Mouse (Mus musculus) adrenal gland, adult 2 months (tissue): Measurements from ENCODE around the gene Ppp1r18. TPM values are rescaled to one million over a fixed set of nuclear protein-coding genes. Genes with fewer than 3 reads are reported as not detected.

ENCODE experiments used
- DNase-seq: peaks from one replicate; pipeline ENCODE4 v3.0.0; 2021
- polyA plus RNA-seq: library from polyadenylated mRNA; depleted of rRNA; stranded (reverse); fragments of >200 nt; gene quantifications from 2 replicates; pipeline ENCODE4 v1.2.3, GENCODE M21; 2012
- total RNA-seq, 2 experiments: library from RNA; stranded (reverse); gene quantifications; 2 replicates each; pipeline ENCODE4 v1.2.3; 2021

Ppp1r18 gene
- total and polyA plus RNA-seq, 3 experiments: 27.3 to 42.6 (median 37.3) TPM

DNA sequence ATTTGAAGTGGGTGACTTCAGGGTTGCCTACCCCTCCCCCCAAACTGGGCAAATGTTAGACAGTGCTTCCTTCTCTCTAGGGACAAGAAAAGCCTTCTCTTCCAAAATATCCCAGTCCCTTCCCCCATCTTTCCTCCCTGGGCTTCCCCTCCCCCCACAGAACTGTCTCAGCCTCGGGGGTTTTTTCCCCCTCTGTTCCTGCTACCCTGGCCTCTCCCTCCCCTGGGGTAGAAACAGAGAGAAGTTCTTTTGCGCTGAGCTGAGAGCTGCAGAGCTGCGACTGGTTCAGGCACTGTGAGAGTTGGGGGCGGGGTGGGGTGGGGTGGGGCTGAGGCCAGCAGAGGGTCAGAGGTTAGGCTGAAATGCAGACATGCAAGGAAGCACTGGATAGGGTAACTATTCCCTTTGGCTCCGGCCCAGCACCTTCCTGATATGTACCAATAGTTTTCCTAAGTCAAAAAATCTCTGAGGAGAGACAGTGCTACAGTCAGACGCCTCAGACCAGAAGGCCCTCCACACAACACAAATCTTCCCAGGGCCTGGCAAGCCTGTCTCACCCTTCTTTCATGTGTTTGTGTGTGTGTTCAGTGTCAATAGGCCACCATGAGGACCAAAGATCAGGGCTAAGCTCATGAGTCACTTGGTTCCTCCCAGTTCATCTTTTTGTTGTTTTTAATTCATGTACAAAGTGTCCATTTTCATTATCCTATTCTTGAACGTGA lies 4.1 kb downstream of the Ppp1r18 start:
- DNase-seq: peak; percentile 68

DNA sequence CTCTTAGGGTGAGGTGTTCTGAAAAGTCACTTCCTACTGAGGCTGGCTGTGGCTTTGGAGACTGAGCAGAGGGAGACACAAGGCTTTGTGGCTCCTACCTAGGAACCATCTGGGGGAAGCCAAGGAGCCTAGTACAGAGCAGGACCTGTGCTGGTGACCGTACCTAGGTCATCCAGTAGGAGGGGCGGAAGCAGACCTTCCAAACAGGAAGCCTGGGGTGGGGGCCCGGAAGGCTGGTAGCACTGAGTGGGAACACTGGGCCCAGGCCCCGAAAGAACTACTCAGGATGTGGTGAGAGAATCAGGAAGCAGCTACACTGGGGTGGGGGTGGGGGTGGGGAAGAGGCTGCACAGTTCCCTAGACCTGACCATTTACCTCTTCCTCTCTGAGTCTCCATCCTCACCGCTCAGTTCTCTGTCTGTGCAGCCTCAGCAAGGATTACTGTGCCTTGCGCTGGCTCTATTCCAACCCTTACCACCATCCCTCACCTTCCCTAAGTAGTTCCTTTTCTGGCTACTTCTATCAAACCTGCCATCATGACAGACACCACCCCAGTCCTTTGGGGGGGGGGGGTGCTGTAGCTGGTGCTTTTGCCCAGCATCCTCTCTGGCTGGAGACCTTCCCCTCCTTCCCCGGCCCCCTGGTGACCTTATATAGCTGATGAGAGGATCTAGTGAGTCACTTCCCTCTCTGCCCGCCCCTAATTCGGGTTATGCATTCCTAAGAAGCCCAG lies 4.9 kb downstream of the Ppp1r18 start:
- peak; percentile 87 for DNase-seq

DNA sequence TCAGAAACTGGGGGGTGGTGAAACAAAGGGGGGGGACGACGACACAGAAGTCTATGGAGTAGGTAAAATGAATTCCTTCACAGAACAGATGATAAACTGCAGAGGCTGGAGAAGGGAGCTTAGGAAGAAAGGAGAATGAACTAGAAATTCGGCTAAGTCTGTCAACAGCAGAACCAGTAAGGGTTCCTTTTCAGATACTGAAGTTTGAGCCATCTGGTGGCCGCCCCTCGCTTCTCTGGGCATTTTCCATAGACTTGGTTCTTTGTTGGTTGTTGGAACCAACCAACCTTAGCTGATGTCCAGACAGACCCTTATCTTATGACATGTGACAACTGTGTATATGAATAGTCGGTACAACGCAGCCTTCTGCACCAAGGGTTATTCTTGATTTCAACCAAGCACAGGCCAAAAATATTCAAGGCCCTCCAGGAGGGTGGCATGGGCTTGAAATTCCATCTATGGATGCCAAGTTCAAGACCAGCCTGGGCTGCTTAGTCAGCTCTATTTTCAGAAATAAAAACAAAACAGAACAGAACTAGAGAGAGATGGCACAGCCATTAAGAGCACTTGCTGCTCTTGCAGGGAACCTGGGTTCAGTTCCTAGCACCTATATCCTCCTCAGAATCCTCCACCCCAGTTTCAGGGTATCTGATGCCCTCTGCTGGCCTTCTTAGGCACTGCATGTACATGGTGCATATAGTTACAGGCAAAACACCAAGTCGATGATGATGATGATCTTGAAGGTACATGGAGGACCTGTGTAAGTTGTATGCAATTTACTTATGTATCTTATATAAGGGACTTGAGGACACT lies 5.7 kb downstream of the Ppp1r18 start:
- DNase-seq: no peak

DNA sequence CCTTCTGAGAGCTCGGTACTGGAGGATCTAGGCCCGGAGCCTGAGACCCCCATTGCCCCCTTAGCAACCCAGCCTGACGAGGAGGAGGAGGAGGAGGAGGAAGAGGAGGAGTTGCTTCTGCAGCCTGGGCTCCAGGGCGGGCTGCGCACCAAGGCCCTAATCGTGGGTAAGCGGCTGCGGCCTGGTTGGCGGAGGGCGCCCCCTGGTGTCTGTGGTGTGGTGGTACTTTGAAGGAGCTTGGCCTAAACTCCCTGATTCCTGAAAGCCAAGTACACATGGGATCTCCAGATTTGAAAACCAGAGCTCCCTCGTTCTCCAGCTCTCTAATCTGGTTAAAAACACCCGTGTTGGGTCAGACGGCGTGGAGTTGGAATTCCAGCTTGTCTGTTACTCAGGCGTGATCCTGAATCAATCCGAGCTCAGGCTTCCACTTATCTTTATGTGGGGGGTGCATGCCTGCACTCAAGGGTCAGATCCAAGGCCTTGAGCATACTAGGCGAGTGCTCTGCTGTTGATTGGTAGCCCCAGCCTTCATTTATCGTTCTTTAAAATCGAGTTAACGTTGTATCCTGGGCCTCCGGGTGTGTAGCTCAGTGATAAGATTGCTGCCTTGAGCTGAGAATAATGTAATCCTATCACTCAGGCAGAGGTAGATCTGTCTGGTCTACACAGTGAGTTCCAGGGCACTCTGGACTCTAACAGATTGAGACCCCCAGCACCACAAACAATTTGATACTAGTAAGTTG lies 8.6 kb downstream of the Ppp1r18 start:
- DNase-seq: peak; percentile 91

DNA sequence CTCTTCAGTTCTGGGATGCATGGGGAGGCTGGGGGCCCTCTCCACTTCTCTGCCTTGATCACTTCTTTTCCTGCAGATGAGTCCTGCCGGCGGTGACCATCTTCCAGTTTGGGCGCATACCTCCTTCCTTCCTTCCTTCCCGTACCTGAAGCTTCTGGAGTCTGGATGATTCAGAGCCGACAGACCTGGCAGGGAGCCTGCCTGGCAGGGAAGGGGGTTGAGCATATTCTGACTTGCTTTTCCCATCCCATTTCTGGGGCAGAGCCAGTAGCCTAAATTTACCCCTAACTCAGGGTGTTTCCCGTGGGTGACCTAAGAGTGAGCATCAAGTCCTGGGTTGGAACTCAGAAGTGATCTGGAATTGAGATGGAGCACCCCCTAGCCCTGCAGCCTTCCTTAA lies 9.3 kb downstream of the Ppp1r18 start:
- peak; percentile 48 for DNase-seq

DNA sequence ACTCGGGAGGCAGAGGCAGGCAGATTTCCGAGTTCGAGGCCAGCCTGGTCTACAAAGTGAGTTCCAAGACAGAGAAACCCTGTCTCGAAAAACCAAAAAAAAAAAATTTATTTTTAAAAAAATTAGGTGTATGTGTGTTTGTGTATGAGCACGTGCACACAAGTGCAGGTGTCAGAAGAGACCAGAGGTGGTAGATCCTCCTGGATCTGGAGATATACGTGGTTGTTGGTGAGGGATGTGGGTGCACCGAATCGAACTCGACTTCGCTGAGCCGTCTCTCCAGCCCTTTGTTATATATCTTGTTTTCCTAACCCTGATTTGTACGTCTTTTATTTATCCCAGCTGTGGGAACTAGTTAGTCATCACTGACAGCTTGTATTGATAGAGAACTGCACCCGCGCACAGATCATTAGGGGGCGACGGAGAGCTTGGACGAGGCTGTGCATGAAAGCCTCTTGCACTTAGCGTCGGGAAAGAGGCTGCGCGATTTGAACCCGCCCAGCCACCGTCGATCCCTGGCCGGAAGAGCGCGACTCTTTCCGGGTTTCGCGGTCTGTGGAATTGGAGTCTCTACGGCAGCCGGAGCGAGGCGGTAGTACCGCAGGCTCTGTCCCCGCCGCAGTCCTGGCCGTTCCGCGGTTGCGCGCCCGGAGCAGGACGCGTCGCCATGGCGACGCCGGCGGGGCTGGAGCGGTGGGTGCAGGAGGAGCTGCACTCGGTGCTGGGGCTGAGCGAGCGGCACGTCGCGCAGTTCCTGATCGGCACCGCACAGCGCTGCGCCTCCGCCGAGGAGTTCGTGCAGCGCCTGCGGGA lies 14.1 kb downstream of the Ppp1r18 start, which contains the start of gene Dhx16:
TSS of gene Dhx16 (plus strand) at position 575 of the 813 bp plus-strand sequence.
- DNase-seq: peak; percentile 96

DNA sequence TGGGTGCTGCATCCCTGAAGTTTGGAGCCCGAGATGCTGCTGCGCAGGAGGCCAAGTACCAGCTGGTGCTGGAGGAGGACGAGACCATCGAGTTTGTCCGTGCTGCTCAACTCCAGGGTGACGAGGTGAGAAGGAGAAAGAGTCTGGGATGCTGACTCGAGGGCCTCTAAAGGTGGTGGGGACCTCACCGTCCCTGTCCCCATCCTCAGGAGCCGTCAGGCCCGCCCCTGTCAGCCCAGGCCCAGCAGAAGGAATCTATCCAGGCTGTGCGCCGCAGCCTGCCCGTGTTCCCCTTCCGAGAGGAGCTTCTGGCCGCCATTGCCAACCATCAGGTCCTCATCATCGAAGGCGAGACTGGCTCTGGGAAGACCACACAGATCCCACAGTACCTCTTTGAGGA lies 17.5 kb downstream of the Ppp1r18 start:
- no peak for DNase-seq

DNA sequence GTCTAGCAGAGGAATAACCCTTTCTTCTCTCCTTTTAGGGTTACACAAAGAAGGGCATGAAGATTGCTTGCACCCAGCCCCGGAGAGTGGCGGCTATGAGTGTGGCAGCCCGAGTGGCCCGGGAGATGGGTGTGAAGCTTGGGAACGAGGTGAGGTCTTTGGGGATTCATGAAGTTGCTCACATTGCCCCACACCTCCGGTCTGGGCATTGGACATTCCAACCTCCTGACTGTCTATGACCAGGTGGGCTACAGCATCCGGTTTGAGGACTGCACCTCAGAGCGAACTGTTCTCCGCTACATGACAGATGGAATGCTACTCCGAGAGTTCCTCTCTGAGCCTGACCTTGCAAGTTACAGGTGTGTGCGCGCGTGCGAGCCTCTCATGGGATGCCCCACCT lies 18.4 kb downstream of the Ppp1r18 start:
- no peak for DNase-seq

DNA sequence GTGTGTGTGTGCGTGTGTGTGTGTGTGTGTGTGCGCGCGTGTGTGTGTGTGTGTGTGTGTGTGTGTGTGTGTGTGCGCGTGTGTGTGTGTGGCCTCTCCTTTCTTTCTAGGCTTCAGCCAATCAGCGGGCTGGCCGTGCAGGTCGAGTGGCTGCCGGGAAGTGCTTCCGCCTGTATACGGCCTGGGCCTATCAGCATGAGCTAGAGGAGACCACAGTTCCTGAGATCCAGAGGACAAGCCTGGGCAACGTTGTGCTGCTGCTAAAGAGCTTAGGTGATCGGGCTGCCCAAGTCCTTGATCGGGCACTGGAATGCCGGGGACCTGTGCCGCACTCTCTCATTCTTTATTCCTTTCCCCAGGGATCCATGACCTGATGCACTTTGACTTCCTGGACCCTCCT lies 22.3 kb downstream of the Ppp1r18 start:
- DNase-seq: no peak

DNA sequence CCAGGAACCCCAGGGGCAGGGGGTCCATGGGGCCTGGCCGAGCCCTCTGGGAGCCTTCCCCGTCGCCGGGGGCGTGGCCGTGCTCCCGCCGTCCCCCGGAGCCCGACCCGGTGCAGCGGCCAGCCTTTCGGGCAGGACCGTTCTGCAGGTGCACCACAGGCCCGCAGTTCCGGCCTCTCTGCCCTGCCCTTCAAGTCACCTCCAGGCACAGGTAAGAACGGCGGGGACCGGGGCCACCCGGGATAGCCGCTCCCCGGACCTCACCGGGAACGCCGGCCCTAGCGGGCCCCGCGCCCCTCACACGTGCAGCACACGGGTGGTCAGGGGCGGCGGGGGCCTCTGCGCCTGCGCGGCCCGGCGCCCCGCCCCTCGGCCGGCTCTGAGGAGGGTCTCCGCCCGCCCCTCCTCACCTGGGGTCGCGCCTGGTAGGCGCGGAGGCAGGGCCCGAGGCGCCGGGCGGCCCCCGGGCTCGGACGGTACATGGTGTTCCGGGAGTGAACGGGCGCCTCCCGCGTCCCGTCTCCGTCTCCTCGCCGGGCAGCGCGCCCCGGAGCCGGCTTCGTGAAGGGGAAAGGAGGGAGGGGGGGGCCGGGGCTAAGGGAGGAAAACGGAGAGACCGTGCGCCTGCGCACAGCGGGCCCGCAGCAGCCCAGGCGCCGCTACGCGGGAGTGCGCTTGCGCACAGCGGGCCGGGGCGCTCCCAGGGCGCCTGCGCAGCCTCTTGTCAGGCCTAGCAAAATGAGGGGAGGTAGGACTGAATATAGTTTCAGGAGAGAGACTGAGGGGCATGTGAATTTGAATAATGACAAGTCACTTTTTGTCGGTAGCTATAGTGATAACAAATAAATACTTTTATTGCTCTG lies 31.6 kb downstream of the Ppp1r18 start, which contains the start of gene 2310061I04Rik:
TSS of gene 2310061I04Rik (minus strand) at position 651 of the 863 bp plus-strand sequence.
- DNase-seq: peak; percentile 96

DNA sequence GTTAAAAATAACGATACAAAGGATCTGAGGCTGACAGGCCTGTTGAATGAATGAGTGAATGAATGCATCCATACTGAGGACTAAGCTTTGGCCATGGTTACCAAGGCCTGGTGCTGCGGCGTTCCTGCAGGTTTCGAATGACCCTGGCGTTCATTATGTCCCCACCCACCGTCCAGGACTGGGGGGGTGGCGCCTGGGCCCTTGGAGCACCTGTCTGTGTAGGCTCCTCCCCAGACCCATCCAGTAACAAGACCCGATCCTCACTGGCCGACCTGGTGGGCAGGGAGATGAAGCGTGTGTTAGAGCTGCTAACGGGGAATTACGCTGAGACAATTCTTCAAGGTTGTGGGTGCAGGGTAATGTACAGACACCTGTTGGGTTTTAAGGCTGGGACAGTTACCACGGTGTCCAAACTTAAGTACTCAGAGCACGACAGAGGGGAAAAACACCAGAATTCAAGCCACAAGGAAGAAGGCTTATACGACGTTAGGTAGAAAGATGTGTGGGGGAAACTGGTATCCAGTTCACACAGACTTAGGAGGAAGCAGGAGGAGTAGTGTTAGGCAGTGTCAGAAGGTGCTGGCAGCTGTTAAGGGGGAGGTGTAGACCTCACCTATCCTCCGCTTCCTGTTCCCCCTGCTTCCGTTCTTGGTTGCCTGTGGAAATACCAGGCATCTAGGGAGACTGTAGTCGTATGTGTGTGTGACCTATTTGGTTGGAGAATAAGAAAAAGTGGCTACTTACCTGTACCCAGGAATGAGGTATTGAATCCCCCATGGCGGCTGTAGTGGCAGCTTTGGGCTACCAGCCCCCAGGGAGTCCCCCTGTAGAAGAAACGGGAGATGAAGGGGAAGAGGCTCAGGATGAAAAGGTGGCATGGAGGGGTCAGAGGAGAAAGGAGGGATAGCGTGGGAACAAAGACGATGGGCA lies 32.5 kb downstream of the Ppp1r18 start:
- DNase-seq: no peak

DNA sequence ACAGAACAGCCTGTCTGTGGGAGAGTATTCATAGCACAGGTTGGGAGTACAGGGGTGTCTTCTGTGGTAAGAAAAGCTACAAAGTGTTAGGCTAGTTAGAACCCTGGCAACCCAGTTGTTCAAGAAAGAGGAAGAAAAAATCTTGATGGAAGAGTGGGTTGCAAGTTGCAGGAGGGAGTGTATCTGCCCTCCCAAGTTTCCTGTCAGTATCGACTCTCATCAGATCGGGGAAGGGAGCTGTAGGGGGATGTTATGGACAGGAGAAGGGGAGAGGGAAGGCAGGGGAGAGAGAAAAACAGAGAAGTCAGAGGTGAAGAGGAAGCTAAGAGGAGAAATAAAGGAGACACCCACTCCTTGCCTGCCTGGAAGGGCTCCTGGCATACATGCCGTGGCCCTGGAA lies 35.2 kb downstream of the Ppp1r18 start:
- DNase-seq: no peak

DNA sequence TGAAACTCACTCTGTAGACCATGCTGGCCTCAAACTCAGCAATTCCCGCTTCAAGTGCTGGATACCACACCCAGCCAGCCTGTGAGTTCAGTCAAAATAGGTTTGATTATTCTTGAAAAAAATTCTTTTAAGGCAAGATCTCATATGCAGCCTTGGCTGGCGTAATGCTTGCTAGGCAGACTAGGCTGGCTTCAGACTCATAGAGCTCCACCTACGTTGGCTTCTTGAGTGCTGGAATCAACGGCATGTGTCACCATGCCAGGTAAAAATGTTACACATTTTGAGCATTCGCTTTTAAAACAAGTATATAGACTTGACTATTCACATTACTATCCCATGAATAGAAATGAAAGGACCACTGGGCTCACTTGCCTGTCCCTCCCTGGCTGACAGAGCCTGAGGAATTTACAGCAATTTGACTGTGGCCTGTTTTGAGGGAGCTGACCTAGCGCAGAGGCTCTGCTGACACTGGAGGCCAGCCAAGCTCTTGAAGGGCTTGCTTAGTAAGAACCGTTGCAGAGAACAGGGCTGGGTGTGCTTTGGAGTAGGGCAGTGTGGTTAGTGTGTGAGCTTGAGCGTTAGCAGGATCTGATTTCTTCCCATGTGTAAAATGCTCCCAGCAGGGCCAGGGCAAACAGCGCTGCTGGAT lies 38.1 kb downstream of the Ppp1r18 start:
- DNase-seq: peak; percentile 43

DNA sequence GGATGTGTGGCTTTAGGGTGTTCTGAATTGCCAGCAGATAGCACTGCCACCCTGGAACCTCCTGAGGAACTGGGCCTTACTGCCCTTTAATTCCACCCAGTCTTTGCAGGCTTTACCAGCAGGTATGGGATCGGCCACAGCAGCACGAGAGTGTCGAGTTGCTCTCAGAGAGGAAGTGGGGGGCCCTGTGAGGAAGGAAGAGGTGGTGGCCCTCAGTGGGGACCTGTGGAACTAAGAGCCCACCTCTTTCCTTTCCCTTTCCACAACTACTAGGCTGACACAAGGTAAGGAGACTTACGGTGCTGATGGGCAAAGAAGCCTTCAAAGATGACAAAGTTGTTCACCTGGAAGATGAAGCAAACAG lies 38.6 kb downstream of the Ppp1r18 start:
- no peak for DNase-seq

DNA sequence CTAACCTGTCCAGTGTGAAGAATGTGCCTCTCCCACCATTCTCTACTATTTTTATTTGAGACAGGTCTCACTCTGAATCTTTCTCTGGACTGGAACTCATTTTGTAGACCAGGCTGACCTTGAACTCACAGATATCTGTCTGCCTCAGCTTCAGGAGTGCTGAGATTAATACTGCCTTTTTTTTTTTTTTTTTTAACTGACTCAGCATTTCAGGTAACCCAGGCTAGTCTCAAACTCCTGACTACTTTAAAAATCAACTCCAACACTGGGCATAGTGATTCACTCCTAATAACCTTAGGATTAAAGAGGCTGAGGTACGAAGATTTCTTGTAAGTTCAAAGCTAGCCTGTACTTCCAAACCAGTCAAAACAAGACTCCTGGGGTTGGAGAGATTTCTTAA lies 40.2 kb downstream of the Ppp1r18 start:
- DNase-seq: no peak

DNA sequence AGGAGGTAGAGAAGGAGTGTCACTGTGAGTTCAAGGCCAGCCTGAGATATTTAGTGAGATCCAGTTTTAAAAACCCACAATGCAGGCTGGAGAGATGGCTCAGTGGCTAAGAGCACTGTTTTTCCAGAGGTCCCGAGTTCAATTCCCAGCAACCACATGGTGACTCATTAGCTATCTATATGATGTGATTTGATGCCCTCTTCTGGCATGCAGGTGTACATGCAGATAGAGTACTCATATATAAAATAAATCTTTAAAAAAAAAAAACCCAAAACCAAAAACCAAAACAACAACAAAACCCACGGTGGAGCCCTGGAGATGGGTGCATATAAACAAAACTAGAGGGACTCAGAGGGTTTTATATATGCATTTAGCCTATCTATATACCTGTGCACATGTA lies 42.2 kb downstream of the Ppp1r18 start:
- DNase-seq: no peak

DNA sequence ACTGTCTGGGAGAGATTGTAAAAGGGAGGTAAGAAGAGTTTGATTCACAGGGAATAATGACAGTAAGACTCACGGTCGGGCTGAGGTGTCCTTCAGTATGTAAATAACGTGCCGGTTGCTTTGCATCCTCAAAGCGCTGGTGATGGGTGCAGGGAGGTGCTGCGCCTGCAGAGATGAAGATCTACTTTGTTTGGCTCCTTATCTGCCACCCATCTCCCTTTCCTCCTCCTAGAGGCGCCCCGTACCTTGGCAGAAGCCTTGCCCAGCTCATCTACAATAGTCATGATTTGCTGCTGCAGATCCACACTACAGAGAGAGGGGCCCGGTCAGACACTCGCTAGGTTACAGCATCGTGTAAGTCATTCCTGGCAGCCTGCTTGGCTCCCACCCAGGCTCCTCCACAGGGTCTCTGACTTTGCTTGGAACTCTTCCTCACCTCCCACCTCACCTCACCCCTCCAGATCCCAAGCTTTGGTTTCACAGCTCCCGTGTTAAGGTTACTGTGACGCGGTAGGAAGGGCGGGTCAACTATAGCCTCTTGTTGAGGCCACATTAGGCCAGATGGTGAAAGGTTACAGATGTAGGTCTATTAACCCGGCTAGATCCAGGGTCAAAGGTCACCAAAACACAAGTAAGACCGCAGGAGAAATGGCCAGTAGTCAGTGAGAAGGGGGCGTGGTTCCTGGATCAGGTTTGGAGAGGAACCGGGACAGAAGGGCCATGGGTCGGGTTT lies 44.0 kb downstream of the Ppp1r18 start:
- DNase-seq: no peak

DNA sequence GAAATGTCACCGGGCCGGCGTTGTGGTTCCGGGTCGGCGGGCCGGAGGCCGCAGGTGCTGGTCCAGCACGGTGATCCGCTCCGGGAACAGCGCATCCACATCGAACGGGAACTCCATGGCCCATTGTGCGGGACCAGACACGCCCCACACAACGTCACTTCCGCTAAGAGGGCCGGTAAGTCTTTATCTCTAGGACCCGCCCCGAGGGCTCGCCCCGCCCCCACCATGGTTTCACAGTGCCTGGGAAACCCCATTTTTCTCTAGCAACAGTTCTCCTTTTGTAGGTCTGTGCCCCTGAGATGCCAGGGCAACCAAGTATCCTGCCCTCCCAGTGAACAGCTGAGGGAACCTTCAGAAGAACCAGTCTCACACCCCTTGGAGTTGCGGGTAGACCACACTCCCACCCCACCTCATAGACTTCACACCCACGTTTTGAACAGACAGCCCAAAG lies 44.6 kb downstream of the Ppp1r18 start, which contains the start of gene Atat1:
TSS of gene Atat1 (minus strand) at position 157 of the 451 bp plus-strand sequence.
- DNase-seq: peak; percentile 95
